Mouse (Mus musculus) liver, embryonic 15.5 days (tissue): ENCODE results near the gene Fcho2. TPM values are rescaled to one million over a fixed set of nuclear protein-coding genes. Genes with fewer than 3 reads are reported as not detected.

Experiments
- ATAC-seq: fragments of 200-750 bp; cut with Nextera tagmentation; 2 replicates; pipeline ENCODE4 v1.8.0; 2017; ENCODE audit warnings: moderate number of reproducible peaks, mild to moderate bottlenecking, moderate library complexity; ENCODE audit not compliant: insufficient read depth
- H3K27ac ChIP-seq: fragments of 300-500 bp; sonication (generic); replicated peaks from 2 replicates; pipeline ENCODE4 v1.5.1; 2015; ENCODE audit warnings: mild to moderate bottlenecking, inconsistent platforms
- H3K27me3 ChIP-seq: fragments of 300-500 bp; sonication (generic); 2 replicates; pipeline ENCODE4 v1.6.1; 2015; ENCODE audit warnings: mild to moderate bottlenecking, inconsistent platforms
- H3K36me3 ChIP-seq: fragments of 300-500 bp; sonication (generic); replicated peaks from 2 replicates; pipeline ENCODE4 v1.6.1; 2015; ENCODE audit warnings: moderate library complexity, mild to moderate bottlenecking, inconsistent platforms
- H3K4me1 ChIP-seq: fragments of 300-500 bp; sonication (generic); replicated peaks from 2 replicates; pipeline ENCODE4 v1.6.1; 2015; ENCODE audit warnings: inconsistent platforms
- H3K4me2 ChIP-seq: fragments of 300-500 bp; sonication (generic); 2 replicates; pipeline ENCODE4 v1.6.1; 2015; ENCODE audit warnings: moderate library complexity, mild to moderate bottlenecking, inconsistent platforms
- H3K4me3 ChIP-seq: fragments of 300-500 bp; sonication (generic); replicated peaks from 2 replicates; pipeline ENCODE4 v1.5.1; 2015; ENCODE audit warnings: mild to moderate bottlenecking, inconsistent platforms
- H3K9ac ChIP-seq: fragments of 300-500 bp; sonication (generic); 2 replicates; pipeline ENCODE4 v1.6.1; 2015; ENCODE audit warnings: moderate library complexity, mild to moderate bottlenecking, inconsistent platforms
- H3K9me3 ChIP-seq: fragments of 300-500 bp; sonication (generic); replicated peaks from 2 replicates; pipeline ENCODE4 v1.6.1; 2016; ENCODE audit warnings: inconsistent platforms
- WGBS: fragments of 180-500 bp; shearing (Covaris S2); methylation state at CpG from one replicate; pipeline ENCODE4 v1.1.7; 2015; ENCODE audit warnings: mixed read lengths; ENCODE audit not compliant: insufficient replicate concordance; 5-methylcytosine and 5-hydroxymethylcytosine counted together
- polyA plus RNA-seq: library from polyadenylated mRNA; unstranded; fragments of >200 nt; fragmentation: Nextera tagmentation; extraction: Ambion mirVana; gene quantifications from 2 replicates; pipeline ENCODE4 v1.2.1, GENCODE M21; 2015

Gene Fcho2
- polyA plus RNA-seq, 1 experiment from 2014 or later, result 25.5 TPM

GRCm38 (mm10) chr13:98710236-98710635, 105.0 kb downstream of the Fcho2 start:
- H3K4me1 ChIP-seq, result no peaks in the 10 kb centered on the region
- H3K9me3 ChIP-seq, result no peaks in the 10 kb centered on the region
- H3K27ac ChIP-seq, result no peak overlapping the region
- H3K9ac ChIP-seq, result no peak overlapping the region
- H3K27me3 ChIP-seq, result no peaks in the 10 kb centered on the region
- H3K36me3 ChIP-seq, result no peaks in the 10 kb centered on the region
- 63% methylated on average over 8 of the region's 8 CpGs for WGBS
- ATAC-seq, result no peak
- no peak overlapping the region for H3K4me2 ChIP-seq
- no peak overlapping the region for H3K4me3 ChIP-seq

- H3K4me3 ChIP-seq, result no peak overlapping the region
- H3K36me3 ChIP-seq, result no peaks in the 10 kb centered on the region
- no peak overlapping the region for H3K9ac ChIP-seq
- ATAC-seq, result no peak
- WGBS, result 62% methylated on average over 4 of the region's 4 CpGs
- no peak overlapping the region for H3K4me2 ChIP-seq
- no peaks in the 10 kb centered on the region for H3K9me3 ChIP-seq
- H3K27me3 ChIP-seq, result no peaks in the 10 kb centered on the region
- H3K4me1 ChIP-seq, result no peaks in the 10 kb centered on the region
- H3K27ac ChIP-seq, result no peak overlapping the region
These were observed 109.7 kb downstream of the Fcho2 start for GRCm38 (mm10) chr13:98705501-98705900.

GRCm38 (mm10) chr13:98703786-98704185, 111.5 kb downstream of the Fcho2 start:
- H3K27ac ChIP-seq, result no peak overlapping the region
- no peak for ATAC-seq
- H3K4me2 ChIP-seq, result no peak overlapping the region
- no peak overlapping the region for H3K9ac ChIP-seq
- H3K4me1 ChIP-seq, result no peaks in the 10 kb centered on the region
- H3K27me3 ChIP-seq, result 0 out of 2 replicates have a peak, but pooled peaks cover 3% of the 10 kb centered on the region
- H3K4me3 ChIP-seq, result no peak overlapping the region
- no peaks in the 10 kb centered on the region for H3K36me3 ChIP-seq
- 63% methylated on average over 8 of the region's 8 CpGs for WGBS
- H3K9me3 ChIP-seq, result no peaks in the 10 kb centered on the region

- Histone ChIP-seq H3K4me1 (no peaks in the 10 kb centered on the region), H3K4me3 (no peak overlapping the region), H3K27ac (no peak overlapping the region), H3K9ac (no peak overlapping the region), H3K4me2 (no peak overlapping the region), H3K9me3 (no peaks in the 10 kb centered on the region), H3K27me3 (0 out of 2 replicates have a peak, but pooled peaks cover 3% of the 10 kb centered on the region), H3K36me3 (no peaks in the 10 kb centered on the region)
- 71% methylated on average over 8 of the region's 8 CpGs for WGBS
- ATAC-seq, result no peak
These were observed 112.9 kb downstream of the Fcho2 start for GRCm38 (mm10) chr13:98702361-98702760.

- Histone ChIP-seq H3K4me1 (no peaks in the 10 kb centered on the region), H3K9me3 (no peaks in the 10 kb centered on the region), H3K9ac (no peak overlapping the region), H3K27ac (no peak overlapping the region), H3K4me2 (no peak overlapping the region), H3K27me3 (peaks cover 8% of the 10 kb centered on the region), H3K36me3 (no peaks in the 10 kb centered on the region), H3K4me3 (no peak overlapping the region)
- WGBS, result 62% methylated on average over 5 of the region's 5 CpGs
- ATAC-seq, result no peak
These were observed 114.0 kb downstream of the Fcho2 start for GRCm38 (mm10) chr13:98701309-98701675.

GRCm38 (mm10) chr13:98700661-98701308, 114.5 kb downstream of the Fcho2 start:
- no peaks in the 10 kb centered on the region for H3K4me1 ChIP-seq
- peaks cover 13% of the 10 kb centered on the region for H3K27me3 ChIP-seq
- no peak overlapping the region for H3K4me3 ChIP-seq
- ATAC-seq, result no peak
- H3K27ac ChIP-seq, result no peak overlapping the region
- H3K4me2 ChIP-seq, result no peak overlapping the region
- no peaks in the 10 kb centered on the region for H3K36me3 ChIP-seq
- WGBS, result 60% methylated on average over 10 of the region's 10 CpGs
- H3K9ac ChIP-seq, result no peak overlapping the region
- H3K9me3 ChIP-seq, result no peaks in the 10 kb centered on the region

GRCm38 (mm10) chr13:98699982-98700540, 115.2 kb downstream of the Fcho2 start:
- H3K4me3 ChIP-seq, result no peak overlapping the region
- no peak overlapping the region for H3K4me2 ChIP-seq
- peaks cover 20% of the 10 kb centered on the region for H3K27me3 ChIP-seq
- H3K27ac ChIP-seq, result no peak overlapping the region
- 48% methylated on average over 5 of the region's 5 CpGs for WGBS
- H3K9me3 ChIP-seq, result no peaks in the 10 kb centered on the region
- no peak overlapping the region for H3K9ac ChIP-seq
- ATAC-seq, result no peak
- no peaks in the 10 kb centered on the region for H3K4me1 ChIP-seq
- no peaks in the 10 kb centered on the region for H3K36me3 ChIP-seq

- WGBS, result 47% methylated on average over 14 of the region's 14 CpGs
These were observed 116.1 kb downstream of the Fcho2 start for GRCm38 (mm10) chr13:98699051-98699744.

GRCm38 (mm10) chr13:98696716-98697115, 118.5 kb downstream of the Fcho2 start:
- no peak for ATAC-seq
- Histone ChIP-seq H3K36me3 (no peaks in the 10 kb centered on the region), H3K9me3 (no peaks in the 10 kb centered on the region), H3K4me2 (no peak overlapping the region), H3K4me1 (no peaks in the 10 kb centered on the region), H3K4me3 (no peak overlapping the region), H3K27ac (no peak overlapping the region), H3K9ac (no peak overlapping the region), H3K27me3 (peaks cover 41% of the 10 kb centered on the region)
- 75% methylated on average over 3 of the region's 3 CpGs for WGBS

More at GRCm38 (mm10) chr13:98699051-98699744, 116.1 kb downstream of the Fcho2 start:
- Histone ChIP-seq H3K27ac (no peak overlapping the region), H3K36me3 (no peaks in the 10 kb centered on the region), H3K4me1 (no peaks in the 10 kb centered on the region), H3K4me3 (no peak overlapping the region), H3K9ac (no peak overlapping the region), H3K4me2 (no peak overlapping the region), H3K9me3 (no peaks in the 10 kb centered on the region), H3K27me3 (peaks cover 29% of the 10 kb centered on the region)
- no peak for ATAC-seq

GRCm38 (mm10) chr13:98695546-98695945, 119.7 kb downstream of the Fcho2 start:
- Histone ChIP-seq H3K9me3 (no peaks in the 10 kb centered on the region), H3K9ac (no peak overlapping the region), H3K27ac (no peak overlapping the region), H3K27me3 (peaks cover 41% of the 10 kb centered on the region), H3K4me1 (no peaks in the 10 kb centered on the region), H3K36me3 (no peaks in the 10 kb centered on the region), H3K4me3 (no peak overlapping the region), H3K4me2 (peak overlapping the region; percentile 56; the same call in 1 of the 2 replicates)
- peak; percentile 72 for ATAC-seq
- 39% methylated on average over 2 of the region's 2 CpGs for WGBS

GRCm38 (mm10) chr13:98694773-98695314, 120.4 kb downstream of the Fcho2 start, which contains the start of gene Tmem171:
Gene Tmem171 (minus strand): TSS chr13:98694834.
- peaks cover 41% of the 10 kb centered on the region for H3K27me3 ChIP-seq
- H3K9ac ChIP-seq, result no peak within 1 kb of the TSS
- ATAC-seq, result no peak

More at GRCm38 (mm10) chr13:98694773-98695314, 120.4 kb downstream of the Fcho2 start, which contains the start of gene Tmem171:
- H3K4me3 ChIP-seq, result peak within 1 kb of the TSS; percentile 37
- H3K27ac ChIP-seq, result no peak within 1 kb of the TSS
- H3K4me2 ChIP-seq, result peak within 1 kb of the TSS; percentile 56
- H3K36me3 ChIP-seq, result no peaks in the 10 kb centered on the region
- no peaks in the 10 kb centered on the region for H3K9me3 ChIP-seq
- no peaks in the 10 kb centered on the region for H3K4me1 ChIP-seq
- WGBS, result 7% methylated on average over 44 of the region's 44 CpGs
